In the genomic region with DNA sequence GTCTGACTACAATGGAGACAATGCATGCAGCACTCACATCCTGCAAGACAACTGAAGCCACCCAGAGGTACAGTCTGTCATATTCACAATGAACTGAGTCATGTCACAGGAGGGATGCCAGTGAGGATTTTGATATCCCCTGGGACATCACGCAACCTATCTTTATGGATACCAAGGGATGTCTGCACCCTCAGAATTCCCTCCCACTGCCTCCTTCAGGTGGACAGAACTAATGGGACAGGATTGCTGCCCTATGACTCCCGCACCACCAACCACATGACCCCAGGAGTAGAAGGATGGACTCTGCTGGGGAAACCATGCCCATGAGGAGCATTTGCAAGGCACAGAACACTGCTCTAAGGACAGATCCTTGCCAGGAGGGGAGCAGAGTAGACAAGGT, we compare ENCODE assay signal across 8 mouse cellular contexts.
"Had no signal": no experiment of that assay in that cellular context is flagged by ENCODE, and none has a peak within 500 bp of the region (broad histone marks: within the 10 kb centered on the region; RNA-seq: fewer than 3 reads in every experiment).

No protein-coding gene starts in this region.

- H3K9me3 ChIP-seq: limb, embryonic 10.5 days; limb, embryonic 13.5 days; liver, embryonic 12.5 days; liver, embryonic 15.5 days; lung, embryonic 15.5 days; midbrain, embryonic 10.5 days; midbrain, embryonic 15.5 days had no signal

- H3K4me3 ChIP-seq: limb, embryonic 10.5 days; limb, embryonic 13.5 days; liver, embryonic 12.5 days; liver, embryonic 15.5 days; lung, embryonic 15.5 days; midbrain, embryonic 10.5 days; midbrain, embryonic 15.5 days had no signal

- H3K9ac ChIP-seq: limb, embryonic 13.5 days; liver, embryonic 12.5 days; liver, embryonic 15.5 days; lung, embryonic 15.5 days; midbrain, embryonic 15.5 days had no signal

- H3K27me3 ChIP-seq: limb, embryonic 13.5 days; liver, embryonic 12.5 days; liver, embryonic 15.5 days; lung, embryonic 15.5 days; midbrain, embryonic 15.5 days had no signal

- H3K4me2 ChIP-seq: limb, embryonic 13.5 days; liver, embryonic 12.5 days; liver, embryonic 15.5 days; lung, embryonic 15.5 days; midbrain, embryonic 15.5 days had no signal

- H3K27ac ChIP-seq: limb, embryonic 10.5 days; limb, embryonic 13.5 days; liver, embryonic 12.5 days; liver, embryonic 15.5 days; lung, embryonic 15.5 days; macrophage; midbrain, embryonic 10.5 days; midbrain, embryonic 15.5 days had no signal

- H3K4me1 ChIP-seq: limb, embryonic 10.5 days; limb, embryonic 13.5 days; liver, embryonic 12.5 days; liver, embryonic 15.5 days; midbrain, embryonic 10.5 days; midbrain, embryonic 15.5 days had no signal
